Mouse (Mus musculus) MEL (cell line): ENCODE data around the gene Lrrc4c.

ENCODE experiments used
- CHD1 ChIP-seq: IDR thresholded peaks from 2 replicates; pipeline ENCODE4 v1.6.1; 2012; ENCODE audit warnings: low read depth, mild to moderate bottlenecking, inconsistent platforms, low read length, improper control_type of control experiment
- CHD2 ChIP-seq: IDR thresholded peaks from 2 replicates; pipeline ENCODE4 v1.6.1; 2011; ENCODE audit warnings: low read length, improper control_type of control experiment
- CTCF ChIP-seq, 3 experiments: IDR thresholded peaks in 2 of 3; conservative IDR thresholded peaks in 1 of 3; 2 replicates each; pipeline ENCODE4 v1.5.1; 2011 to 2012; ENCODE audit warnings: low read length in 3 of 3, low read depth in 2 of 3, mild to moderate bottlenecking in 2 of 3, improper control_type of control experiment in 1 of 3, inconsistent platforms in 1 of 3, mixed read lengths in 1 of 3, moderate library complexity in 1 of 3; ENCODE audit not compliant: control insufficient read depth in 1 of 3, insufficient read depth in 1 of 3, poor library complexity in 1 of 3, severe bottlenecking in 1 of 3
- E2F4 ChIP-seq: IDR thresholded peaks from 2 replicates; pipeline ENCODE4 v1.6.1; 2011; ENCODE audit warnings: low read depth, low read length, improper control_type of control experiment, borderline replicate concordance
- EP300 ChIP-seq, 2 experiments: IDR thresholded peaks; 2 replicates each; pipeline ENCODE4 v1.6.1; 2011; ENCODE audit warnings: improper control_type of control experiment in 2 of 2, low read length in 2 of 2, low read depth in 1 of 2, mild to moderate bottlenecking in 1 of 2
- ETS1 ChIP-seq: IDR thresholded peaks from 2 replicates; pipeline ENCODE4 v1.6.1; 2012; ENCODE audit warnings: low read depth, mild to moderate bottlenecking, inconsistent platforms, low read length, improper control_type of control experiment, moderate library complexity
- JUND ChIP-seq: IDR thresholded peaks from 2 replicates; pipeline ENCODE4 v1.6.1; 2011; ENCODE audit warnings: low read depth, mild to moderate bottlenecking, improper control_type of control experiment, low read length
- KAT2A ChIP-seq: conservative IDR thresholded peaks from 2 replicates; pipeline ENCODE4 v1.6.1; 2012; ENCODE audit warnings: low read depth, low read length, improper control_type of control experiment, inconsistent platforms
- MAFK ChIP-seq: IDR thresholded peaks from 2 replicates; pipeline ENCODE4 v1.6.1; 2011; ENCODE audit warnings: low read depth, mild to moderate bottlenecking, low read length, improper control_type of control experiment, borderline replicate concordance
- POLR2A ChIP-seq, 2 experiments: IDR thresholded peaks; 2 replicates each; pipeline ENCODE4 v1.6.1; 2011 to 2012; ENCODE audit warnings: low read length in 2 of 2, mild to moderate bottlenecking in 2 of 2, control low read depth in 1 of 2, improper control_type of control experiment in 1 of 2, low read depth in 1 of 2, moderate library complexity in 1 of 2; ENCODE audit not compliant: control insufficient read depth in 1 of 2, insufficient read depth in 1 of 2, poor library complexity in 1 of 2
- RCOR1 ChIP-seq: IDR thresholded peaks from 2 replicates; pipeline ENCODE4 v1.6.1; 2012; ENCODE audit warnings: low read depth, mild to moderate bottlenecking, inconsistent platforms, low read length, improper control_type of control experiment

DNA sequence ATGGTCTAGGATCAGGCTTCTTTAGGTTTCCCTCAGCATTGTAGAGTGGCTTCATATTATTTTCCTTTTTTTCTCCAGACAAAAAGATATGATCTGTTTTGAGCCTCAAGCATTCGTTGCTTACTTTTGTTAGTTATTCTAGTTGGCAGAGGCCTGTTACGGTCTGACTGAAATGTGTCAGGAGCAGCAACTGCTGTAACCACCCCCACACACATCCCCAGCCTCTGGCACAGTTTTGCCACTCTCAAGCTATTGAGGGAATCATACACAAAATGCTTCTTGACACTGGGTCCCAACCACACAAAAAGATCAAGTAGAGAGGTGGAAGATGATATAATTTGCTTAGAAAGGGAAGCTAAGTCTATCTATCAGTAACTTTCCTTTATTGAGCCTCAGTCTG is 1251.0 kb downstream of the Lrrc4c start:
- TF ChIP-seq JUND: no peak
- no peak for TF ChIP-seq CTCF (IDR thresholded peaks at IDR 0.05 in 2 of 3, conservative IDR thresholded peaks at IDR 0.05 in 1 of 3; ENCODE audit: control insufficient read depth in 1 of 3, insufficient read depth in 1 of 3, low read depth in 2 of 3, low read length in 3 of 3, poor library complexity in 1 of 3, severe bottlenecking in 1 of 3)
- TF ChIP-seq MAFK: no peak
- TF ChIP-seq POLR2A (IDR thresholded peaks at IDR 0.05; ENCODE audit: control insufficient read depth in 1 of 2, insufficient read depth in 1 of 2, low read depth in 1 of 2, low read length in 2 of 2, poor library complexity in 1 of 2): no peak
- TF ChIP-seq E2F4: no peak
- TF ChIP-seq CHD2: no peak
- no peak for TF ChIP-seq EP300 (IDR thresholded peaks at IDR 0.05; ENCODE audit: low read depth in 1 of 2, low read length in 2 of 2)
- TF ChIP-seq ETS1: no peak
- no peak for TF ChIP-seq CHD1
- no peak for TF ChIP-seq KAT2A
- TF ChIP-seq RCOR1: no peak
